Mouse (Mus musculus): Measurements from ENCODE around the gene Fam50a. TPM values are rescaled to one million over a fixed set of nuclear protein-coding genes. Genes with fewer than 3 reads are reported as not detected.

The Fam50a gene
- 73.5 and 76.5 TPM in 2 replicates for polyA plus RNA-seq (2015; fragmentation: Nextera tagmentation; extraction: Ambion mirVana)

GRCm38 (mm10) chrX:74312540-74313464 is at the start of gene Fam50a:
TSS of gene Fam50a (plus strand) at chrX:74313033.
- Histone ChIP-seq H3K4me2 (replicated peaks) (peak within 1 kb of the TSS; percentile 71), H3K36me3 (peaks cover 41% of the 10 kb centered on the region), H3K27ac (peak within 1 kb of the TSS; percentile 61; the same call in 1 of the 2 replicates), H3K27me3 (no peaks in the 10 kb centered on the region; the same call in 1 of the 2 replicates), H3K4me1 (0 out of 2 replicates have a peak, but pooled peaks cover 4% of the 10 kb centered on the region), H3K9me3 (no peaks in the 10 kb centered on the region), H3K4me3 (peak within 1 kb of the TSS; percentile 63), H3K9ac (peak within 1 kb of the TSS; percentile 79)
- WGBS = 18% methylated on average over 58 of the region's 59 CpGs
- ATAC-seq (ENCODE audit: low FRiP score, low read depth) = peak; percentile 97

GRCm38 (mm10) chrX:74269736-74270061 is 43.1 kb upstream of the Fam50a start:
- H3K9ac ChIP-seq = peak overlapping the region; percentile 64
- peaks cover 8% of the 10 kb centered on the region; the same call in 1 of the 2 replicates for H3K36me3 ChIP-seq
- peak; percentile 7; the same call in 1 of the 2 replicates for ATAC-seq (ENCODE audit: low FRiP score, low read depth)
- 16% methylated on average over 3 of the region's 3 CpGs for WGBS
- peak overlapping the region; percentile 60 for H3K4me3 ChIP-seq
- H3K27me3 ChIP-seq = no peaks in the 10 kb centered on the region
- peak overlapping the region; percentile 96 for H3K27ac ChIP-seq
- no peaks in the 10 kb centered on the region for H3K9me3 ChIP-seq
- H3K4me1 ChIP-seq = no peaks in the 10 kb centered on the region
- H3K4me2 ChIP-seq (replicated peaks) = peak overlapping the region; percentile 59

- ATAC-seq (ENCODE audit: low FRiP score, low read depth) = peak; percentile 95
- 15% methylated on average over 42 of the region's 42 CpGs for WGBS
- peaks cover 8% of the 10 kb centered on the region; the same call in 1 of the 2 replicates for H3K36me3 ChIP-seq
- H3K4me3 ChIP-seq = peak within 1 kb of the TSS; percentile 60
- H3K27me3 ChIP-seq = no peaks in the 10 kb centered on the region
- peak within 1 kb of the TSS; percentile 83 for H3K9ac ChIP-seq
- H3K27ac ChIP-seq = peak within 1 kb of the TSS; percentile 96
- peak within 1 kb of the TSS; percentile 64 for H3K4me2 ChIP-seq (replicated peaks)
- no peaks in the 10 kb centered on the region for H3K4me1 ChIP-seq
- no peaks in the 10 kb centered on the region for H3K9me3 ChIP-seq
Measured at GRCm38 (mm10) chrX:74270062-74270901, 42.6 kb upstream of the Fam50a start, which contains the start of gene Rpl10. TSS of gene Rpl10 (plus strand) at chrX:74270812.

DNA sequence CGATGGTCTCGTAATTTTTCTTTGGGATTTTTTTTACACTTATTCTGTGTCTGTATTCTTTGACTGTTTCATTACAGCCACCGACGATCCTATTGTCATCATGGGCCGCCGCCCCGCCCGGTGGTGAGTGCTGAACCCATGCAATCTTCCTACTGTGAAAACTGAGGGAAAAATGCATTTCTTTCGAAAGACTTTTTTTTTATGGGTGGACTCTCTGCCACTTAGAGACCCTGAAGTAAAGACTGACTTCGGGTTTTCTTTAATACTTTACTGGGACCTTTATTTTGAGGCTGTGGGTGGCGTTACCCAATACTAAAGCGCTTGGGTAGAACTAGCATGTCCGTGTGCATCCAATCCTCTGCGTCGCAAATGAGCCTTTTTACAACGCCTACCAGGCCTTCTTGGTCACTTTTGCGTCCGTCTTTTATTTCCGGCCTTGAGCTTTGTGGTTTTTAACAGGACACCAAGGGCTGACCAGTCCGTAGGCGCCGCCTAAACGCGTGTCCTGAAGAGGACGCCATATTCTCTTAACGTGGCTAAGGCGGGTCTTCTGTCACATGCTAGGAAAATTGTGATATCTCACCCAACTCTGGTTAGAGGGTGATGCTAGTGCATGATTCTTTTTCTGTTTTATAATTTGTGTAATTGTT is 41.8 kb upstream of the Fam50a start:
- WGBS = 16% methylated on average over 27 of the region's 27 CpGs
- H3K36me3 ChIP-seq = peaks cover 8% of the 10 kb centered on the region; the same call in 1 of the 2 replicates
- no peaks in the 10 kb centered on the region for H3K4me1 ChIP-seq
- no peaks in the 10 kb centered on the region for H3K27me3 ChIP-seq
- peak overlapping the region; percentile 83 for H3K9ac ChIP-seq
- peak overlapping the region; percentile 60 for H3K4me3 ChIP-seq
- ATAC-seq (ENCODE audit: low FRiP score, low read depth) = peak; percentile 1; the same call in 1 of the 2 replicates
- H3K27ac ChIP-seq = peak overlapping the region; percentile 74
- no peaks in the 10 kb centered on the region for H3K9me3 ChIP-seq
- peak overlapping the region; percentile 64 for H3K4me2 ChIP-seq (replicated peaks)

GRCm38 (mm10) chrX:74273422-74274322 is 39.2 kb upstream of the Fam50a start:
- Histone ChIP-seq H3K9me3 (no peaks in the 10 kb centered on the region), H3K27me3 (no peaks in the 10 kb centered on the region), H3K4me3 (no peak overlapping the region), H3K27ac (no peak overlapping the region), H3K9ac (no peak overlapping the region), H3K36me3 (peaks cover 8% of the 10 kb centered on the region; the same call in 1 of the 2 replicates), H3K4me1 (no peaks in the 10 kb centered on the region), H3K4me2 (replicated peaks) (no peak overlapping the region)
- no peak for ATAC-seq (ENCODE audit: low FRiP score, low read depth)
- WGBS = 31% methylated on average over 10 of the region's 10 CpGs

GRCm38 (mm10) chrX:74277916-74278315 is 34.9 kb upstream of the Fam50a start:
- no peak overlapping the region for H3K9ac ChIP-seq
- no peaks in the 10 kb centered on the region for H3K27me3 ChIP-seq
- H3K9me3 ChIP-seq = no peaks in the 10 kb centered on the region
- H3K27ac ChIP-seq = no peak overlapping the region
- no peak overlapping the region for H3K4me3 ChIP-seq
- 71% methylated on average over 8 of the region's 8 CpGs for WGBS
- 0 out of 2 replicates have a peak, but pooled peaks cover 4% of the 10 kb centered on the region for H3K36me3 ChIP-seq
- no peak for ATAC-seq (ENCODE audit: low FRiP score, low read depth)
- H3K4me1 ChIP-seq = peaks cover 6% of the 10 kb centered on the region; the same call in 1 of the 2 replicates
- no peak overlapping the region for H3K4me2 ChIP-seq (replicated peaks)

GRCm38 (mm10) chrX:74281041-74281731 is 31.6 kb upstream of the Fam50a start:
- WGBS = 16% methylated on average over 14 of the region's 14 CpGs
- ATAC-seq (ENCODE audit: low FRiP score, low read depth) = no peak
- H3K4me1 ChIP-seq = peaks cover 13% of the 10 kb centered on the region
- H3K27me3 ChIP-seq = no peaks in the 10 kb centered on the region
- H3K9me3 ChIP-seq = no peaks in the 10 kb centered on the region
- no peaks in the 10 kb centered on the region for H3K36me3 ChIP-seq
- peak overlapping the region; percentile 62 for H3K9ac ChIP-seq
- peak overlapping the region; percentile 76 for H3K4me2 ChIP-seq (replicated peaks)
- peak overlapping the region; percentile 62 for H3K4me3 ChIP-seq
- H3K27ac ChIP-seq = peak overlapping the region; percentile 69; the same call in 1 of the 2 replicates

DNA sequence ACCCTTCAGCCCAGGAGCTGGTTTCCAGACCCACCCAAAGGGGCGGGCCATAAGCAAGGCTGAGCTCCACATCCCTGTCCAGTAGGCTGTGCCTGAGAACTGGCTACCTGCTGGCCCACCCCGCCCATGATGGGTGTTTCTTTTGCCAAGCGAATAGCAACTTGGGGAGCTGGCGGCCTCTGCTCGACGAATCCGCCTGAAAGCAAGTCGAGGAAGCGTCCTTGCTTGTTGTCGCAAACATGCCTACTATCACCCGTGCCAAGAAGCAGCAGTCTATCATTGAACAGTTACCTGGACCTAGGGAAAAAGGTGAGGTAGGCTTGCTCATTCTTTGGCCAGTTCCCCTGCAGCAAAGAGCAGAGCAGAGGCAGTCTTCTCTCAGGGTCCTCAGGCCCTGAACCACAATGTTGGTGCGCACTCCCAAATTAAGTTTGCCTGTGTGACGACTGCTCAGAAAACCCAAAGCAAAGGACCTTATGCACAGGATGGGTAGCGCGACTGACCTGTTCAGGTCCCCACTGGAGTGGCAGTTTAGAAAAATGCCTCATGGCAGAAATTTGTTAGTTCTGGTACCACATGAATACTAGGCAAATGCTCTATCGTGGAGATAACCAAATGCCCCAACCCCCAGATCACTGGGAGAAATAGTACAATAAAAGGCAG is 31.0 kb upstream of the Fam50a start, which contains the start of the genes Taz and Dnase1l1:
Gene Taz, plus strand, starts transcription at position 181 of the 663 bp plus-strand sequence.
Gene Dnase1l1, minus strand, starts transcription at position 606 of the 663 bp plus-strand sequence.
- H3K4me3 ChIP-seq = peak within 1 kb of the TSS; percentile 62
- H3K9me3 ChIP-seq = no peaks in the 10 kb centered on the region
- no peaks in the 10 kb centered on the region for H3K36me3 ChIP-seq
- H3K9ac ChIP-seq = peak within 1 kb of the TSS; percentile 79
- H3K4me1 ChIP-seq = peaks cover 13% of the 10 kb centered on the region
- WGBS = 17% methylated on average over 16 of the region's 16 CpGs
- H3K27ac ChIP-seq = peak within 1 kb of the TSS; percentile 77
- peak; percentile 94 for ATAC-seq (ENCODE audit: low FRiP score, low read depth)
- peak within 1 kb of the TSS; percentile 76 for H3K4me2 ChIP-seq (replicated peaks)
- no peaks in the 10 kb centered on the region for H3K27me3 ChIP-seq

DNA sequence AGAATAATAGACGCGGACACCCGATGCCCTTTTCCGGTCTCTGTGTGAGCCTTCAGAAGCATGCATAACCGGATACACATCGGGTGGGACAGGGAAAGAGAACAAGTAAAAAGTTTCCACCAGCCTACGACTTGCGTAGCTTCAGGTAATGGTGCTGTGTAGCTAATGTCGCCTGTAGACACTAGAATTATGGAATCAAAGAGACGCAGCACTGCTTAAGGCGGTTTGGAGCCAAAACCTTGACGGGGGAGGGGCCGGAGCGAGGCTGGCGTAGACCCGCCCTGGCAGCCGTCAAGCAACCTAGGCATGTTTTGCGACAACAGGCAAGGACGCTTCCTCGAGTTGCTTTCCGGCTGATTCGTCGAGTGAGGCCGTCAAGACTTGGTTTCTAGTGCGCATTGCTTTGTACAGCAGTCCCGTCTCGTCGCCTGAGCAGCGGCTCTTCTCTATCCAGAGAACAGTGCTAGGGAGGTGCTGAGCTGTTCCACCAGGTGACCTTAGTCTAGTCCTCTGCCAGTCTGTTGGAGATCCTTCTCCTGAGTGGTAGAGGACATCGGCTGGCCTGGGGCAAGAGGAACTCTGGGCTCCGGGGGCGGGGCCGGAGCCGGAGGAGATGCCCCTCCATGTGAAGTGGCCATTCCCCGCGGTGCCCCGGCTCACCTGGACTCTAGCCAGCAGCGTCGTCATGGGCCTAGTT is 30.3 kb upstream of the Fam50a start:
- Histone ChIP-seq H3K9ac (peak overlapping the region; percentile 79), H3K27me3 (no peaks in the 10 kb centered on the region), H3K27ac (peak overlapping the region; percentile 77), H3K4me2 (replicated peaks) (peak overlapping the region; percentile 76), H3K4me1 (peaks cover 13% of the 10 kb centered on the region), H3K9me3 (no peaks in the 10 kb centered on the region), H3K4me3 (peak overlapping the region; percentile 62), H3K36me3 (no peaks in the 10 kb centered on the region)
- ATAC-seq (ENCODE audit: low FRiP score, low read depth) = peak; percentile 65
- 20% methylated on average over 39 of the region's 39 CpGs for WGBS
